Mouse (Mus musculus) kidney, embryonic 15.5 days (tissue): ENCODE results near the gene Ndufa6. TPM values are rescaled to one million over a fixed set of nuclear protein-coding genes. Genes with fewer than 3 reads are reported as not detected.

Source experiments
- microRNA-seq: library from miRNA; unstranded; fragments of <30 nt; microRNA quantifications from one replicate; pipeline ENCODE4, GENCODE M21; 2016
- polyA plus RNA-seq: library from polyadenylated mRNA; unstranded; fragments of >200 nt; fragmentation: Nextera tagmentation; extraction: Ambion mirVana; gene quantifications from 2 replicates; pipeline ENCODE4 v1.2.1, GENCODE M21; 2015

Gene Ndufa6
- polyA plus RNA-seq, 1 experiment from 2014 or later = 428 TPM

Small RNA genes within 50 kb of the gene (microRNA-seq; reads per million reads assigned to microRNA genes)
- gene Mir7684 = not detected

Other genes starting within 250 kb of the Ndufa6 start
- gene Ccdc134, start 226.4 kb downstream of the Ndufa6 start, polyA plus RNA-seq = 18.4 and 19.8 TPM in 2 replicates
- 126 and 147 TPM in 2 replicates for gene Srebf2, start 207.1 kb downstream of the Ndufa6 start, polyA plus RNA-seq
- gene Shisa8, start 141.5 kb downstream of the Ndufa6 start, polyA plus RNA-seq = 0.44 and 0.45 TPM in 2 replicates
- 0.10 TPM in 1 of 2 replicates, not detected in the other for gene Tnfrsf13c, start 130.0 kb downstream of the Ndufa6 start, polyA plus RNA-seq
- gene Cenpm, start 109.6 kb downstream of the Ndufa6 start, polyA plus RNA-seq = 78.8 and 84.2 TPM in 2 replicates
- 0.10 TPM in 1 of 2 replicates, not detected in the other for gene 1500009C09Rik, start 101.9 kb downstream of the Ndufa6 start, polyA plus RNA-seq
- gene Sept3, start 79.4 kb downstream of the Ndufa6 start, polyA plus RNA-seq = 13.6 and 14.0 TPM in 2 replicates
- 0.18 and 0.35 TPM in 2 replicates for gene Wbp2nl, start 55.4 kb downstream of the Ndufa6 start, polyA plus RNA-seq
- gene Naga, start 15.4 kb downstream of the Ndufa6 start, polyA plus RNA-seq = 61.1 and 61.7 TPM in 2 replicates
- 11.0 and 12.0 TPM in 2 replicates for gene Pheta2, start 15.4 kb downstream of the Ndufa6 start, polyA plus RNA-seq
- gene Smdt1, start 15.4 kb downstream of the Ndufa6 start, polyA plus RNA-seq = 296 and 297 TPM in 2 replicates
- 12.9 and 18.6 TPM in 2 replicates for gene Cyp2d22, start 25.9 kb upstream of the Ndufa6 start, polyA plus RNA-seq
- not detected in 2 replicates for gene Cyp2d11, start 39.7 kb upstream of the Ndufa6 start, polyA plus RNA-seq
- 0.27 and 0.49 TPM in 2 replicates for gene Cyp2d10, start 52.9 kb upstream of the Ndufa6 start, polyA plus RNA-seq
- 0.25 TPM in 1 of 2 replicates, not detected in the other for gene Cyp2d9, start 79.1 kb upstream of the Ndufa6 start, polyA plus RNA-seq
- gene Cyp2d12, start 200.8 kb upstream of the Ndufa6 start, polyA plus RNA-seq = not detected in 2 replicates